Comparison of ENCODE assay signal across 24 mouse cellular contexts in the genomic region with DNA sequence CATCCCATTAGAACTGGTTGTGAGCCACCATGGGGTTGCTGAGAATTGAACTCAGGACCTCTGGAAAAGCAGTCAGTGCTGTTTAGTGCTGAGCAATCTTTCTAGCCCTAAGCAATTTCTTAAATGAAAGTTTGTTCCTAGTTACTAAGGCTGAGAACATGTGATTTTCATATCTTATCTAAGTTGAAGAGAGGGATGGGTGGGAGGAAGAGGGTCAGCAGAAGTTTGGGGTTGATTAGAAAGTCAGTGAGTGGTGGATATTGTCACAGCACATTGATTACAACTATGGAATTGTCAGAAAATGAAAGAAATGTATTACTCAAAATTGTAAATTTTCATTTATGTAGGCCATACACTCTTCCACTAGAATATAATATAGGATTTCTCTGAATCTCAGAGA.
"Had no signal": no experiment of that assay in that cellular context is flagged by ENCODE, and none has a peak within 500 bp of the region (broad histone marks: within the 10 kb centered on the region; RNA-seq: fewer than 3 reads in every experiment).

No protein-coding gene starts in this region.

- H3K27me3 ChIP-seq: heart, embryonic 12.5 days; hindbrain, embryonic 12.5 days; intestine, embryonic 15.5 days; limb, embryonic 12.5 days had no signal

- H3K4me3 ChIP-seq: gastrocnemius, adult 2 months; heart, embryonic 10.5 days; heart, embryonic 12.5 days; hindbrain, embryonic 10.5 days; hindbrain, embryonic 12.5 days; intestine, embryonic 15.5 days; layer of hippocampus, adult 2 months; left cerebral cortex, adult 2 months; limb, embryonic 10.5 days; limb, embryonic 12.5 days had no signal

- ATAC-seq: hindbrain, embryonic 16.5 days; inflammation-experienced regulatory T-cells, adult 6 months; intestine, embryonic 15.5 days; intestine, postnatal 0 days had no signal

- H3K9me3 ChIP-seq: heart, embryonic 10.5 days; hindbrain, embryonic 10.5 days; hindbrain, embryonic 12.5 days; intestine, embryonic 15.5 days; limb, embryonic 10.5 days had no signal

- H3K4me1 ChIP-seq: heart, embryonic 10.5 days; heart, embryonic 12.5 days; hindbrain, embryonic 10.5 days; hindbrain, embryonic 12.5 days; intestine, embryonic 15.5 days; limb, embryonic 10.5 days; limb, embryonic 12.5 days had no signal

- DNase-seq: gastrocnemius, adult 2 months; gastrocnemius, postnatal 10 days; gastrocnemius, postnatal 25 days; heart, adult 18-20 months; heart, postnatal 10 days; heart, postnatal 4 days; kidney, adult 18-20 months; kidney, adult 8-10 months; kidney, postnatal 10 days; kidney, postnatal 25 days; kidney, postnatal 4 days had no signal

- H3K36me3 ChIP-seq: heart, embryonic 10.5 days; heart, embryonic 12.5 days; hindbrain, embryonic 10.5 days; hindbrain, embryonic 12.5 days; intestine, embryonic 15.5 days; limb, embryonic 10.5 days; limb, embryonic 12.5 days had no signal

- H3K4me2 ChIP-seq: heart, embryonic 12.5 days; hindbrain, embryonic 12.5 days; hindbrain, embryonic 14.5 days; intestine, embryonic 15.5 days; limb, embryonic 12.5 days had no signal

- H3K9ac ChIP-seq: heart, embryonic 12.5 days; hindbrain, embryonic 12.5 days; hindbrain, embryonic 14.5 days; intestine, embryonic 15.5 days; limb, embryonic 12.5 days had no signal

- H3K27ac ChIP-seq: gastrocnemius, adult 2 months; heart, embryonic 10.5 days; hindbrain, embryonic 10.5 days; hindbrain, embryonic 12.5 days; hindbrain, embryonic 14.5 days; intestine, embryonic 15.5 days; layer of hippocampus, adult 2 months; left cerebral cortex, adult 2 months; limb, embryonic 10.5 days; limb, embryonic 12.5 days had no signal
